Mouse (Mus musculus) neural tube, embryonic 12.5 days (tissue): Measurements from ENCODE around the gene Btn2a2. TPM values are rescaled to one million over a fixed set of nuclear protein-coding genes. Genes with fewer than 3 reads are reported as not detected.

Source experiments
- ATAC-seq: fragments of 200-750 bp; cut with Nextera tagmentation; 2 replicates; pipeline ENCODE4 v1.8.0; 2017; ENCODE audit warnings: low read depth, mild to moderate bottlenecking, moderate TSS enrichment, moderate library complexity; ENCODE audit not compliant: low FRiP score
- H3K27ac ChIP-seq: fragments of 300-500 bp; sonication (generic); 2 replicates; pipeline ENCODE4 v1.5.1; 2016
- H3K27me3 ChIP-seq: fragments of 300-500 bp; sonication (generic); replicated peaks from 2 replicates; pipeline ENCODE4 v1.6.1; 2016; ENCODE audit warnings: mild to moderate bottlenecking
- H3K36me3 ChIP-seq: fragments of 300-500 bp; sonication (generic); 2 replicates; pipeline ENCODE4 v1.6.1; 2016; ENCODE audit warnings: mild to moderate bottlenecking
- H3K4me1 ChIP-seq: fragments of 300-500 bp; sonication (generic); 2 replicates; pipeline ENCODE4 v1.6.1; 2016
- H3K4me2 ChIP-seq: fragments of 300-500 bp; sonication (generic); replicated peaks from 2 replicates; pipeline ENCODE4 v1.6.1; 2016; ENCODE audit warnings: mild to moderate bottlenecking
- H3K4me3 ChIP-seq: fragments of 300-500 bp; sonication (generic); 2 replicates; pipeline ENCODE4 v1.5.1; 2016
- H3K9ac ChIP-seq: fragments of 300-500 bp; sonication (generic); 2 replicates; pipeline ENCODE4 v1.6.1; 2016; ENCODE audit warnings: mild to moderate bottlenecking
- H3K9me3 ChIP-seq: fragments of 300-500 bp; sonication (generic); 2 replicates; pipeline ENCODE4 v1.6.1; 2016; ENCODE audit warnings: mild to moderate bottlenecking
- WGBS: fragments of 180-500 bp; shearing (Covaris S2); methylation state at CpG from one replicate; pipeline ENCODE4 v1.1.7; 2016; 5-methylcytosine and 5-hydroxymethylcytosine counted together
- polyA plus RNA-seq: library from polyadenylated mRNA; unstranded; fragments of >200 nt; fragmentation: Nextera tagmentation; extraction: Ambion mirVana; gene quantifications from 2 replicates; pipeline ENCODE4 v1.2.1, GENCODE M21; 2016

Gene Btn2a2
- polyA plus RNA-seq, 1 experiment from 2014 or later, result 0.23 TPM

DNA sequence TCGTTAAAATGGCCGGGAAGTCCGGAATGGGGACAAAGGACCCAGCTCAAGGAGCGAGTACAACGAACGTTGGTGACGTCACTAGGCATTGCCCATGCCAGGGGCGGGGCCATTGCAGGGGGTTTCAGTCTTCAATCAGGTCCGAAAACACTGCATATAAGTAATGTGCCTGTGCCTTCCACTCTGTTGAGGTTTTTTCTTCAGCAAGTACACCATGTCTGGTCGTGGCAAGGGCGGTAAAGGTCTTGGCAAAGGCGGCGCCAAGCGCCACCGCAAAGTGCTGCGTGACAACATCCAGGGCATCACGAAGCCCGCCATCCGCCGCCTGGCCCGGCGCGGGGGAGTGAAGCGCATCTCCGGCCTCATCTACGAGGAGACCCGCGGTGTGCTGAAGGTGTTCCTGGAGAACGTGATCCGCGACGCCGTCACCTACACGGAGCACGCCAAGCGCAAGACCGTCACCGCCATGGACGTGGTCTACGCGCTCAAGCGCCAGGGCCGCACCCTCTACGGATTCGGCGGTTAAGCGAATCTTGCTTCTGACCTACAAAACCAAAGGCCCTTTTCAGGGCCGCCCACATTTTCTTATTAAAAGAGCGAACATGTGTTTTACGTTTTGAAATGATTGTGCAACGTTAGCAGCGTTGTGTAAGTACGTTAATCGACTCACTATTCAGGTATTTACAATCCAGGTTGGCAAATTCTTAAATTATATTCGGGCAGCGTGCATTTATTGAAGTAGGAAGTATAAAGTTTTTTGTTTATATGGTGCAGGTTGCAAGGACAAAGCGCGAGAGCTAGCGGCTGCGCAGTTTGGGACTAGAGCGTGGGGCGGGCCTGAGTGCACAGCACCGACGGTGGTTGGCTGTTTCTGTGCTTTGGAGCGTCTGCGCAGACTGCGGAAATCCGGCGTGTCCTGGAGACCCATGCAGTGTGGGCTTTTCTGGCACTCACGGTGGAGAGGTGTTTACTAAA, 42.5 kb upstream of the Btn2a2 start, which contains the start of gene Hist1h4h:
Gene Hist1h4h, plus strand, starts transcription at position 150 of the 975 bp plus-strand sequence.
- WGBS, result under 1% methylated on average over 60 of the region's 70 CpGs
- H3K36me3 ChIP-seq, result no peaks in the 10 kb centered on the region
- H3K9me3 ChIP-seq, result no peaks in the 10 kb centered on the region
- H3K4me2 ChIP-seq, result peak within 1 kb of the TSS; percentile 70
- peak within 1 kb of the TSS; percentile 73 for H3K9ac ChIP-seq
- peak within 1 kb of the TSS; percentile 52 for H3K4me3 ChIP-seq
- H3K27ac ChIP-seq, result peak within 1 kb of the TSS; percentile 89
- H3K4me1 ChIP-seq, result peaks cover 18% of the 10 kb centered on the region
- ATAC-seq, result peak; percentile 87
- no peaks in the 10 kb centered on the region for H3K27me3 ChIP-seq

DNA sequence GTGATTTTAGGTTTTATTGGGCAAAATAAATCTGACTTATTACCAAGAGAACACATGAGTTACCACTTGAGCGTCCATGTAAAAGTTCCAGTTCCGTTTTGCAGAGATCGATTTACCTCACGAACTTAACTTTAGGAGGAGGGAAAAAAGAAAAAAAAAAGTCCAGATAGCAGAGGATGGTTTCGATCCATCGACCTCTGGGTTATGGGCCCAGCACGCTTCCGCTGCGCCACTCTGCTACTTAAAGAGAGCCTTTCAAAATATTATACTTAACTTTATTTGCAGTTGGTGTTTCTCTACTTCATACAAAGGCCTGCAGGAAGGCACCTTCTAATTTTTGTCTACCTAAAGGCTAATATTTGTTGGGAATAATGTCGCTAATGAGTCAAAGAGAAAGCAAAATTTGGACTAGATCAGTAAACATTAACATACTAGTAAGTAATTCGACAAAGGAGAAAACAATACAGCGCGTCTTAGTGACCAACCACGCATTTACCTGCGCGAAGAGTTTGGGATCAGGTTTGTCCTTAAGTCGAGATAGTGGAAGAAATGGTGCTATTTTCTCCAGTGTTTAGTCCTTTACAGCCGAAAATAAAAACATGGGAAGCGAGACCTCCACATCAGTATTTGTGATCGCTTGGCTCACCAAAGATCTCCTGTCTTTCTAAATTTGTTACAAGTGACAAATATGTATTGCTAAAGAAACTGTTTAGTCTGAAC, 41.7 kb upstream of the Btn2a2 start:
- Histone ChIP-seq H3K27ac (peak overlapping the region; percentile 89), H3K9me3 (no peaks in the 10 kb centered on the region), H3K4me2 (peak overlapping the region; percentile 70), H3K4me3 (peak overlapping the region; percentile 52), H3K27me3 (no peaks in the 10 kb centered on the region), H3K4me1 (peaks cover 16% of the 10 kb centered on the region), H3K36me3 (no peaks in the 10 kb centered on the region), H3K9ac (peak overlapping the region; percentile 73)
- under 1% methylated on average over 20 of the region's 20 CpGs for WGBS
- ATAC-seq, result no peak

DNA sequence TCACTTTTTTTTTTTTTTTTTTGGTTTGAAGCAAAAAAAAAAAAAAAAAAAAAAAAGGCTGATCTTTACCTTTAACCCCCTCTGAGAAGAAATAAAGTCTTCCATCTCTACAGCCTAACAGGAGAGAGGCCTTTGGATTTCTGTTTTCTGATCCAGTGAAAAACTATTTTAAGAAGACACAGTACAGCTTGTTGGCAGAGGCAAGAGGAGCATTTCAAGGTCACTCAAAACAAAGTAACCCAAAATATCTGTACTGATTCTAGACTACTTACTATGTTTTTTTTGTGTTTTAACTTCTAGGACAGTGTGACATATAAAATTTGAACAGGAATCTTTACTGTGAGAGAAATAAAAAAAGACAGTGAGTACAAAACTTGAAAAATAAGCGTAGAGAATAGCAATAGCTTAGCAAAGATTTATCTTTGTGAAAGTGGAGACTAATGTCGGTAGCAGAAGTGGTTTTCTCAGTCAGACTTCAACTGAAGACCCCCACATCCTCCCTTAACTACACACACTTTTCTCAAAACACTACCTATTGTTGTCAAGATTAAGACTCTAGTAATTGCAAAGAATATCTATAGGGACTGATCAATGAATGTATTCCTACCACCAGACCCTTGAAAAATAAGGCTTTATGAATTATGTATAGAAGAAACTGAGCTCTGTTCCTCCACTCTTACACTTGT, 41.0 kb upstream of the Btn2a2 start:
- no peaks in the 10 kb centered on the region for H3K9me3 ChIP-seq
- peak overlapping the region; percentile 73; the same call in 1 of the 2 replicates for H3K9ac ChIP-seq
- no peaks in the 10 kb centered on the region for H3K36me3 ChIP-seq
- H3K4me2 ChIP-seq, result peak overlapping the region; percentile 70
- 30% methylated on average over 2 of the region's 2 CpGs for WGBS
- H3K27me3 ChIP-seq, result no peaks in the 10 kb centered on the region
- H3K4me1 ChIP-seq, result peaks cover 17% of the 10 kb centered on the region
- no peak overlapping the region for H3K27ac ChIP-seq
- H3K4me3 ChIP-seq, result peak overlapping the region; percentile 52
- no peak for ATAC-seq

DNA sequence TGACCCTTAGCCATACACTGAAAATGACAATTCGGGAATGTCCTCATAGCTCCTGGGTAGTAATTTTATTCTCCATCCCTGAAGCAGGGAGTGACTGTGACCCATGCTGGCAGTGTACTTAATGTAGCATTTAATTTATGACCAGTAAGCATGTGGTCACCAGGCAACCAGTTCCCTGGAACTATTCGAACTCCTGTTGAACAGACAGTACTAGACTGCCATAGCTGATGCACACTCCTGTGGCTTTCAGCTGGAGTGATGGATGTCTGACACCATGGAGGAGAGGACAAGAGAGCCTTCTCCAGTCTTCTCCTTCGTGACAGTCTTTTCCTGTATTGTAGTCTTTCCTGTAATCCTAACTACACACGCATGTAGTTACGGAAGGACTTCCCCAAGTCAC, 40.3 kb upstream of the Btn2a2 start:
- peak overlapping the region; percentile 42 for H3K4me2 ChIP-seq
- whole genome bisulfite sequencing, result 41% methylated on average over 5 of the region's 5 CpGs

DNA sequence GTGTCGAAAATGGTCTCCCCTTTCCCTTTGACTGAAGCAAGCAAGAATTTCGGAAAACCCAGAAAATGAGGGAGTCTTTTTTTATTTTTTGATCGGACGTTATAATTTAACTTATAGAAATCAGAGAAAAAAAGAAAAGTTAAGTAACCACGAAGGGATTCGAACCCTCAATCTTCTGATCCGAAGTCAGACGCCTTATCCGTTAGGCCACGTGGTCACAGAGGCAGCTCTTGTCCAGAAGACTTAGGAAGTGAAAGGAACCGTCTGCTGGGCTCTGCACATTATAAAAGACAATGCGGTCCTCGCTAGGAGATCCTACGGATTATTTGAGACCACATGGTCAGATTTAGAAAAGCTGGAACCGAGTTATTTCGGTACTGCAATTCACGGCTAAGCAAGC, 37.7 kb upstream of the Btn2a2 start:
- ATAC-seq, result no peak
- Histone ChIP-seq H3K9ac (peak overlapping the region; percentile 48), H3K9me3 (no peaks in the 10 kb centered on the region), H3K4me3 (peak overlapping the region; percentile 29), H3K36me3 (no peaks in the 10 kb centered on the region), H3K4me2 (peak overlapping the region; percentile 54), H3K27ac (peak overlapping the region; percentile 2; the same call in 1 of the 2 replicates), H3K27me3 (no peaks in the 10 kb centered on the region), H3K4me1 (peaks cover 5% of the 10 kb centered on the region; the same call in 1 of the 2 replicates)
- under 1% methylated on average over 17 of the region's 17 CpGs for WGBS

More for the DNA sequence above, 40.3 kb upstream of the Btn2a2 start:
- peaks cover 15% of the 10 kb centered on the region for H3K4me1 ChIP-seq
- no peak overlapping the region for H3K9ac ChIP-seq
- H3K27me3 ChIP-seq, result no peaks in the 10 kb centered on the region
- ATAC-seq, result no peak
- no peaks in the 10 kb centered on the region for H3K36me3 ChIP-seq
- H3K4me3 ChIP-seq, result no peak overlapping the region
- no peaks in the 10 kb centered on the region for H3K9me3 ChIP-seq
- H3K27ac ChIP-seq, result no peak overlapping the region; the same call in 1 of the 2 replicates

DNA sequence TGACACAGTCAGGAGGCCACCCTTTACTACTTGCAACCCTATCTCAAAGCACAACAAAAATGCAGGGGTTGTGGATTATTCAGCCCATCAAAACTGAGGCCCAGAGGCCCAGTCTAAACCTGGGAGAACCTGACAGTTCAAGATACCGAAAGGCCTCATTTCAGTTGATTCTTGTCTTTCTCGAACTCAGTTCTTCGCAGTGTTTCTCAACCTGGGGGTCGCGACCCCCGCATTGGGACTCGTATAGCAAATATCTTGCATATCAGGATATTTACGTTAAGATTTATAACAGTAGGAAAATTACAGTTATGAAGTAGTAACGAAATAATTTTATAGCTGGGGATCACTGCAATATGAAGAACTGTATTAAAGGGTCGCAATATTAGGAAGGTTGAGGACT, 37.2 kb upstream of the Btn2a2 start:
- Histone ChIP-seq H3K27me3 (no peaks in the 10 kb centered on the region), H3K27ac (no peak overlapping the region), H3K4me1 (peaks cover 5% of the 10 kb centered on the region; the same call in 1 of the 2 replicates), H3K4me3 (peak overlapping the region; percentile 29), H3K36me3 (no peaks in the 10 kb centered on the region), H3K4me2 (peak overlapping the region; percentile 54), H3K9ac (no peak overlapping the region), H3K9me3 (no peaks in the 10 kb centered on the region)
- no peak for ATAC-seq
- 2% methylated on average over 10 of the region's 10 CpGs for WGBS

DNA sequence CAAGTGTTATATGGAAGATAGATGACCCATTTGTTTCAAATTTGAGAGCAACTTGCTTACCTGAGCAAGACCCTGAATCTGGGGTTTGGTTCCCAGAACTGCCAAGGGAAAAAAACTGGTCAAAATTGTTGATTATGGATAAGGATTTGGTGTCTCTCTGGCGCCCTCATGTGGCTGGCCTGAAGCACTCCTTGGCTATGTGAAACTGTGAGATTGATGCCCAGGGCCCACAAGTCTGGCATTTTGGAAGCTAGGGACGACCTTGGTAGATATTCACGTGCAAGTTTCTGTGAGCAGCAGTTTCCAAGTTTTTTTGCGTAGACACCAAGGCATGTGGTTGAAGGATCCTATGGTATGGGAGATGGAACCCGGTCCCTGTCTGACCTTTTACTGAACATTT, 36.0 kb upstream of the Btn2a2 start:
- H3K4me2 ChIP-seq, result peak overlapping the region; percentile 28; the same call in 1 of the 2 replicates
- no peak for ATAC-seq
- peaks cover 5% of the 10 kb centered on the region; the same call in 1 of the 2 replicates for H3K4me1 ChIP-seq
- no peak overlapping the region for H3K4me3 ChIP-seq
- WGBS, result 6% methylated on average over 5 of the region's 5 CpGs
- no peak overlapping the region for H3K9ac ChIP-seq
- no peaks in the 10 kb centered on the region for H3K27me3 ChIP-seq
- H3K36me3 ChIP-seq, result no peaks in the 10 kb centered on the region
- H3K27ac ChIP-seq, result no peak overlapping the region
- H3K9me3 ChIP-seq, result no peaks in the 10 kb centered on the region

DNA sequence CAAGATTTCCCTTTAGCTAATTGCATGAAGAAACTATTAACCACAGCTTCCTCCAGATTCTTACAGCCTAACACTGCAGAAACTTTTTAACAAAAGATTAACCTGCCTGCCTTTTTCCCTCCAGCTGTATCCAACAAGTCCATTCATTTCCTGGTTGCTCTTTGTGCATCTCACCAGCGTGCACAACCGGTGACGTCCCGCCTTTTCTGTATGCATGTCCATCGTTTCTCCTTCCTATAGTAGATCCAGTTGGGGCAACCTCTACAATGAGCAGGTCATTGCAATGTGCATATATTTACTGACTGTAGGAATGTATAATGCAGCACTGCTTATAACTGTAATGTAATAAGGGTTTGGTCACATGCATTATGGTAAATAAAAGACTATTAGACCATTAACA, 35.3 kb upstream of the Btn2a2 start:
- ATAC-seq, result no peak
- Histone ChIP-seq H3K4me1 (peaks cover 5% of the 10 kb centered on the region; the same call in 1 of the 2 replicates), H3K27me3 (no peaks in the 10 kb centered on the region), H3K4me3 (no peak overlapping the region), H3K27ac (no peak overlapping the region), H3K36me3 (no peaks in the 10 kb centered on the region), H3K4me2 (no peak overlapping the region), H3K9ac (no peak overlapping the region), H3K9me3 (no peaks in the 10 kb centered on the region)
- 46% methylated on average over 5 of the region's 5 CpGs for WGBS

DNA sequence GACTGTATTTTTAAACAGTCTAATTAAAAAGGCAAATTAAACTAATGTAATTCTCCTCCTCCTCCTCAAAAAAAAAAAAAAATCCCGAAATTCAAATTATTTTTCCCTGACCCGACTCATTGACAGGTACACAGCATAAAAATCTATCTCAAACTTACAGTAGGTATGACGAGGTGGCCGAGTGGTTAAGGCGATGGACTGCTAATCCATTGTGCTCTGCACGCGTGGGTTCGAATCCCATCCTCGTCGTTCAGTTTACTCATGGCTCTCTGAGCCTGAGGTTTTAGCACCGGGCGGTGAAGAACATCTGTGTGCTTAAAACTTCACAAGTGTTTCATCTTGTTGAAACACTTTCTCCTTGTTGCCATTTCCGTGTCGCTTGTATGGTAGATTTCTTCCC, 33.0 kb upstream of the Btn2a2 start:
- WGBS, result 2% methylated on average over 14 of the region's 14 CpGs

DNA sequence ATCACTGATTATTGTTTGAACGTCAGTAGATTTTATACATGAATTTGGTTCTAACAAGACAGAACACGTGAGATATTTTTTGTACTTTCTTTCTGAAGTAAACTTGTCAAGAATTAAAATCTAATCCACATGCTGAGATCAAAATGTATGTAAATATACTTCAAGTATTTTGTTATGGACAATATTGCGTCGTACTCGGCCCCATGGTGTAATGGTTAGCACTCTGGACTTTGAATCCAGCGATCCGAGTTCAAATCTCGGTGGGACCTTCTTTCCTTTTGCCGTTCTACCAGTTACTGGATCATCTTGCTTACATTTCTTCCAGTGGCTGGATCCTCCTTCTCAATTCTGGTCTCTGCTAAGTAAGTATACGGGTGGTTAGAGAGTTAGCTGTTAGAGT, 30.8 kb upstream of the Btn2a2 start:
- Histone ChIP-seq H3K27ac (no peak overlapping the region), H3K4me2 (peak overlapping the region; percentile 64), H3K4me1 (0 out of 2 replicates have a peak, but pooled peaks cover under 1% of the 10 kb centered on the region), H3K27me3 (no peaks in the 10 kb centered on the region), H3K9ac (no peak overlapping the region), H3K36me3 (no peaks in the 10 kb centered on the region), H3K9me3 (no peaks in the 10 kb centered on the region), H3K4me3 (peak overlapping the region; percentile 20; the same call in 1 of the 2 replicates)
- ATAC-seq, result peak; percentile 34; the same call in 1 of the 2 replicates
- under 1% methylated on average over 10 of the region's 10 CpGs for WGBS

More for the DNA sequence above, 33.0 kb upstream of the Btn2a2 start:
- Histone ChIP-seq H3K4me3 (no peak overlapping the region), H3K9ac (no peak overlapping the region), H3K4me2 (peak overlapping the region; percentile 18; the same call in 1 of the 2 replicates), H3K36me3 (no peaks in the 10 kb centered on the region), H3K27me3 (no peaks in the 10 kb centered on the region), H3K4me1 (0 out of 2 replicates have a peak, but pooled peaks cover 5% of the 10 kb centered on the region), H3K27ac (no peak overlapping the region), H3K9me3 (no peaks in the 10 kb centered on the region)
- no peak for ATAC-seq

DNA sequence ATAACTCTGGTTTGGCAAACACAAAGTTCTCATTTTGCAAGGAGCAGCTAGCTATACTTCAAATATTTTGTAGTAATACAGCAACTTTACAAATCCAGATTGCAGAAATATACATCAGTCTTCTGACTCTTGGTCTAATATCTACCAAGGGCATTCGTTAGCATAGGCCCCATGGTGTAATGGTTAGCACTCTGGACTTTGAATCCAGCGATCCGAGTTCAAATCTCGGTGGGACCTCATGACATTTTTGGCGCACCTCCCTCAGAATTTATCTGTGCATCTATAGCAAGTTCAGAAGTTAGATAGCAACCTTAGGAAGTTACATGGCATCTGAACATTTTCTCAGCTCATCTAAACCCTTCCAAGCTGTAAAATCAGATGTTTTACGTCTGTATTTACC, 30.2 kb upstream of the Btn2a2 start:
- H3K27ac ChIP-seq, result no peak overlapping the region
- 0% methylated on average over 6 of the region's 6 CpGs for WGBS
- no peaks in the 10 kb centered on the region for H3K27me3 ChIP-seq
- peak overlapping the region; percentile 64 for H3K4me2 ChIP-seq
- no peaks in the 10 kb centered on the region for H3K9me3 ChIP-seq
- ATAC-seq, result 0 out of 2 replicates have a peak, but pooled peaks have one; percentile 24
- H3K4me1 ChIP-seq, result no peaks in the 10 kb centered on the region
- H3K4me3 ChIP-seq, result peak overlapping the region; percentile 20; the same call in 1 of the 2 replicates
- no peaks in the 10 kb centered on the region for H3K36me3 ChIP-seq
- H3K9ac ChIP-seq, result no peak overlapping the region
